Mouse (Mus musculus) CH12.LX (cell line): ENCODE data around the gene Krt81.

Experiments used
- CTCF ChIP-seq, 2 experiments: IDR thresholded peaks in 1 of 2; conservative IDR thresholded peaks in 1 of 2; 2 replicates each; pipeline ENCODE4 v1.5.1; 2011 to 2012; ENCODE audit warnings: low read depth in 2 of 2, low read length in 2 of 2, improper control_type of control experiment in 1 of 2, inconsistent platforms in 1 of 2, mild to moderate bottlenecking in 1 of 2, moderate library complexity in 1 of 2
- E2F4 ChIP-seq: IDR thresholded peaks from 2 replicates; pipeline ENCODE4 v1.6.1; 2011; ENCODE audit warnings: low read depth, low read length, improper control_type of control experiment; ENCODE audit not compliant: insufficient replicate concordance
- ELF1 ChIP-seq: IDR thresholded peaks from 2 replicates; pipeline ENCODE4 v1.6.1; 2014; ENCODE audit warnings: low read depth, mild to moderate bottlenecking, inconsistent platforms, low read length, improper control_type of control experiment
- EP300 ChIP-seq: IDR thresholded peaks from 2 replicates; pipeline ENCODE4 v1.6.1; 2011; ENCODE audit warnings: low read length, improper control_type of control experiment
- ETS1 ChIP-seq: conservative IDR thresholded peaks from 2 replicates; pipeline ENCODE4 v1.6.1; 2012; ENCODE audit warnings: low read depth, mild to moderate bottlenecking, inconsistent platforms, low read length, improper control_type of control experiment, moderate library complexity
- HCFC1 ChIP-seq: IDR thresholded peaks from 2 replicates; pipeline ENCODE4 v1.6.1; 2012; ENCODE audit warnings: low read depth, mild to moderate bottlenecking, inconsistent platforms, low read length, improper control_type of control experiment
- IRF4 ChIP-seq: IDR thresholded peaks from 2 replicates; pipeline ENCODE4 v1.6.1; 2014; ENCODE audit warnings: low read depth, mild to moderate bottlenecking, inconsistent platforms, low read length, improper control_type of control experiment
- MAFK ChIP-seq: IDR thresholded peaks from 2 replicates; pipeline ENCODE4 v1.6.1; 2011; ENCODE audit warnings: low read length, improper control_type of control experiment; ENCODE audit not compliant: insufficient replicate concordance
- MAX ChIP-seq: IDR thresholded peaks from 2 replicates; pipeline ENCODE4 v1.6.1; 2011; ENCODE audit warnings: low read length, improper control_type of control experiment
- MXI1 ChIP-seq: IDR thresholded peaks from 2 replicates; pipeline ENCODE4 v1.6.1; 2011; ENCODE audit warnings: mild to moderate bottlenecking, low read depth, low read length, improper control_type of control experiment
- NRF1 ChIP-seq: IDR thresholded peaks from 2 replicates; pipeline ENCODE4 v1.6.1; 2014; ENCODE audit warnings: low read depth, mild to moderate bottlenecking, inconsistent platforms, low read length, improper control_type of control experiment, moderate library complexity
- POLR2A ChIP-seq: IDR thresholded peaks from 2 replicates; pipeline ENCODE4 v1.6.1; 2011; ENCODE audit warnings: low read depth, mild to moderate bottlenecking, improper control_type of control experiment, low read length
- RCOR1 ChIP-seq: conservative IDR thresholded peaks from 2 replicates; pipeline ENCODE4 v1.6.1; 2012; ENCODE audit warnings: low read depth, mild to moderate bottlenecking, inconsistent platforms, low read length, improper control_type of control experiment
- TCF12 ChIP-seq: IDR thresholded peaks from 2 replicates; pipeline ENCODE4 v1.6.1; 2014; ENCODE audit warnings: low read depth, mild to moderate bottlenecking, inconsistent platforms, low read length, improper control_type of control experiment

DNA sequence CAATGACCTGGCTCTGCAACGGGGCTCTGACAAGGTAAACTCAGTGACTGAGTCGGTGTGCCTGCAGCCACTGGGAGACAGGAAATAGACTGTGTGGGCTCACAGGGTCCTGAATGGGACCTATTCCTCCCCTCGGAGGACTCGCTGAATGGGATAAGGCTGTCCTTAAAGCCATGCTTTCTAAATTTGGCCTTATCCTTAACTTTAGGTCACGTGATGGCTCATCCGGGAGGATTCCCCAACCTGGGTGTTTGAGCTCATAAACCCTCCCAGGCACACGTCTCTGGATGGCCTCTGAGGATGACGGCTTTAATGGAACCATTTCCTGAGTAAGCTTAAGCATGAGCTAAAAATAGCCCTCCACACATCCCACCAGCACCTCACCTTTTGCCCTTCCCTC, 29.2 kb upstream of the Krt81 start:
- no peak for TF ChIP-seq POLR2A
- no peak for TF ChIP-seq CTCF (conservative IDR thresholded peaks at IDR 0.05 in 1 of 2, IDR thresholded peaks at IDR 0.05 in 1 of 2; ENCODE audit: low read depth in 2 of 2, low read length in 2 of 2)
- no peak for TF ChIP-seq TCF12
- TF ChIP-seq E2F4, result no peak
- TF ChIP-seq ETS1, result no peak
- TF ChIP-seq MAFK, result no peak
- TF ChIP-seq RCOR1, result no peak
- TF ChIP-seq HCFC1, result no peak
- TF ChIP-seq EP300, result no peak
- TF ChIP-seq MAX, result no peak
- TF ChIP-seq ELF1, result no peak
- no peak for TF ChIP-seq IRF4
- TF ChIP-seq MXI1, result no peak
- TF ChIP-seq NRF1, result no peak
